Mouse (Mus musculus): ENCODE results near the gene C5ar1.
"Not testable (repeated sequence)": the region's sequence is repeated elsewhere in the genome, so short reads cannot be mapped to it uniquely, and the experiment has no call there.

C5ar1 gene

DNA sequence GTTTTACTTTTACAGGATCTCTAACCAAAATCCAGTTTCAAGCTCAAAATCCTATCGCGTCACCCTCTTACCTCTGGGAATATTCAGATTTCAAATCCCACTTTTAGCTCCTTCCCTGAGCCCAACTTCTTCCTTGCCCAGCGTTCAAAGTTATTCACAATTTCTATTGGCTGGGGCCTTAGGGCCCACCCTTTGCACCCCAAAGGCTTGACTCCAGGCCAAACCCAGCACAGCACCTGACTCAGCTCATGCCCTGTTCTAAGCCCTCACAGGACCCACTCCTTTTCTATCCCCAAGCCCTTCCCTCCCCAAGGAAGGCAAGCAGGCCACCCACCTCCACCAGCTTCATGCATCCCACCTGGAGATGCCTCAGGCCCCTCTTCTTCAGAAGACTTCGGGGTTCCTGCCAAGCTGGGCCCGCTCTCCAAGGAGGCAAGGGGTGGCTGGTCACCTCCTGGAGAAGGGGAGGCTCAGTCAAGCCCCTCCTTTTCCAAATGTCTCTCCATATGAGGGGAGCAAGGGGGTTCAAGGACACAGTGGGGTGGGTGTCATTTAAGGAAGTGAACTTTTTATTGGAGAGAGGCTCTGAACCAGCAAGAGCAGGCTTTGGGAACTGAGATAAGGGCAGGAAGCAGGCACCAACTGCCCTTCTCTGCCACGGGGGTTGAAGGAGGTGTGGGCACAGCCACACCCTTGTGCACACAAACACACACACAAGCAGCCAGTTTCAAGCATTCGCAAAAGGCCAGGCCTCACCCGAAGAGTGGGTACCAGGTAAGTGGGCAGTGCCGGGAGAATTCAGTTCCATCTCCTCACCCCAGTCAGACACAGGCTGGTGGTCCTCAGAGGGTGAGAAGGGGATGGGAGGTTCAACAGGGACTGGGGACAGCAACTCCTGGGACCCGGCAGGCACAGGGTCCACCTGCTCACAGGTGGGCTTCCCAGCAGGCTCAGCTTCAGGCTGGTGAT lies 15.9 kb upstream of the C5ar1 start:
- no peak for DNase-seq (ENCODE audit: extremely low read depth, insufficient read length, low spot score)

DNA sequence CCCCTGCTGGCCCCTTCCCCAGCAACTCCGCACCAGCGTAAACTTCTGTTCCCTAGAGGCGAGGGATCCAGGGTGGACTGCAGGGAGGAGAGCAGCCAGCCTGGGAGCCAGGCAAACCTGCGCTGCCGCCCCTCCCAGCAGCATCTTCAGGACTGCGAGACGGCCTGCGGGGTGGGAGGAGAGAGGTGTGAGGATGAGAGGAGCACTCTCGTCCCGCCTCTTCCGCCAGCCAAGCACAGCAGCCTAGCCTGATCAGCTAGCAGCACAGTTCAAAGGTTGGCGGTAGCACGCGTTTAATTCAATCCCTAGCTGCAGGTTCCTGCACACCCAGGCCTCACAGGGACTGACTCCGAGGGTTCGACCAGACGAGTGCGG lies 14.4 kb upstream of the C5ar1 start:
- DNase-seq (ENCODE audit: extremely low read depth, insufficient read length, low spot score): no peak

DNA sequence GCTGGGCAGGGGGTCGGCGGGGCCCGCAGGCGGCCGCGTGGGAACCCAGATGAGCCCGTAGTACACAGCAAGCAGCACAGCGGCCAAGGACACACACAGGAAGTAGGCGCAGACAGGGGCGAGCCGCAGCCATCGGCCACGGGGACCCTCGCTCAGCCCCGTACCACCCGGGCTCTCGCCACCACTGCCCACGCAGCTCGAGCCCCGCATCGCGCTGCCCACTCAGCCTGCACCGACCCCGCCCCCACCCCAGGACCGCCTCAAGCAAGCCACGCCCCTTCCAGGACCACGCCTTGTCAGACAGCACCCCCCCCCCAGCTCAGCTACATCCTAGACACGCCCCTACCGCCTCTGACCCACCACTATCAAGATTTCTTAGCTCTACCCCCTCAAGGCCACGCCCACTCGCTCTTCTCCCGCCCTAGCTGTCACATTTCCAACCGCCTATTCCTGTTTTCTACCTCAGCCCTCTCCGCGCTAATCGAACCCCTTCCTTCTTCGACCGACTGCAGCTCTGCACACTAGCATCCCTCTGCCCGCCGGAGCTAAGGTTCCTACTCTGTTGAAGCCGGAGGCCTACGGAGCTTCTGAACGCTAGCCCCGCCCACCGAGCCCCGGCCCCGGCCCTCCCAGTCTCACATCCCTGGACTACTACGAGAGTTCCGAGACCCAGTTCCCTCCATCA lies 13.9 kb upstream of the C5ar1 start, which contains the start of gene Inafm1:
Gene Inafm1 (minus strand): TSS at position 537 of the 685 bp plus-strand sequence.
- peak; percentile 88 for DNase-seq (ENCODE audit: extremely low read depth, insufficient read length, low spot score)

DNA sequence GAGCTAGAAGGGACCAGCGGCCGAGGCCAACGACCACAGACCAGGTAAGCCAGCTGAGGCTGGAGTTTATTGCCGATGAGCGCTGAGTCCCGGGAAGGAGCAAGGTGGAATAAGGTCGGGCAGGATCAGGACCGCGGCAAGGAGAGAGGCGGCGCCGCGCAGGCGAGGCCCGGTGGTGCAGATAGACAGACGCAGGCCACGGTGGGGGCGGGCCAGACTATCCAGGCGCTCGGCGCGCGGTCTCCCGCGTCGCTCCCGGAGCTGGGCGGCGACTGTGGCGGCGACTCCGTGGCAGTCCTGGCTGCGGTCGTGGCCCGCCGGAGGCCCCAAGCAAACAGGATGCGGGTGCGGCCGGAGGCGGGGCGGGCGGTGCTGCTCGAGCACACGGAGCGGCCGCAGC lies 13.3 kb upstream of the C5ar1 start:
- DNase-seq (ENCODE audit: extremely low read depth, insufficient read length, low spot score): no peak

DNA sequence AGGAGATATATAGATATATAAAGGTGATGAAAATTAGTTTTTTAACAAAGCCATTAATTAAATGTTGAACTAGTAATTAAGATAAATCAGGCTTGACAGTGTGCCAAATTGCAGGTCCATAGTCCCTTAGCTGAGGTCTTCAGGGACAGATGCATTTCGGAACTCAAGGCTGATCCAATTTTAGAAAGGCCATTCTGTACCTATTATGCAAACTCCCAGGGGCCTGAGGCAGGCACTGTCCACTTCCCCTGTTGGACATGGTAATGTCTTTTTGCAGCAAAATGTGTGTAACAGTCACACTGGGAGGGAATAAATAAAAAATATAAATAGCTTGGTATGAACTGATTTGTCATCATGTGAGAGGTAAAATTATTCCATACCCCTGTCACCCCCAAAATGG lies 11.8 kb upstream of the C5ar1 start:
- no peak for DNase-seq (ENCODE audit: extremely low read depth, insufficient read length, low spot score)

DNA sequence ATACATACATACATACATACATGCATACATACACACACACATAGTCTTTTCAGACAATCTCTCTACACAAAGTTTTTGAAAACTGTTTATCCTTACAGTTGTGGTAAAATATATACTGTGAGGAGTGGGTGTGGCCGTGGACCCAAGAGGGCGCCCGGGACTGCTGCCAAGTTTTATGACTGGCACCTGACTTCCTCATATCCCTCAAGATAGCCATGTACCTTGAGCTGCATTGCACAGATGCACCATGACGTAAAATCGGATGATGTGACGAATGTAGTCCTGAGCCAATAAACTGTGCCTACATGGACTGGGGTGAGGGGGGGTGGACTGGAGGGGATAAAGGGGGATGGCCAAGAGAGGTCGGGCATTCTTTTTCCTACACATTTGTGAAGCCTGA lies 7.3 kb upstream of the C5ar1 start:
- DNase-seq (ENCODE audit: extremely low read depth, insufficient read length, low spot score): not testable (repeated sequence)

DNA sequence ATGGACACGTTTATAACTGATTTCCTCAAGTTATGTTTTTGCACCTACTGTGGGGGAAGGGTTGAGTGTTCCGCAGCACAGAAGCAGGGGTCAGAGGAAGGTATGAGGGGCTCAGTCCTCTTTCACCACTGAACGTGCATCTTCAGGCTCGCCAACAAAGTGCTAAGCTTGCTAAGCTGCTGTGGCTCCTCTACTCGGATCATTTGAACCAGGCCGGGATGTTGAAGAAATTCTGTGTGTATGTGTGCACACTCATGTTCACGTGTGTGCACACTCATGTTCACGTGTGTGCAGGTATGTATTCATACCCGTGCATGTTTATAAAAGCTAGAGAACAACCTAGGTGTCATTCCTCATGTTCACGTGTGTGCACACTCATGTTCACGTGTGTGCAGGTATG lies 6.5 kb upstream of the C5ar1 start:
- DNase-seq (ENCODE audit: extremely low read depth, insufficient read length, low spot score): no peak

DNA sequence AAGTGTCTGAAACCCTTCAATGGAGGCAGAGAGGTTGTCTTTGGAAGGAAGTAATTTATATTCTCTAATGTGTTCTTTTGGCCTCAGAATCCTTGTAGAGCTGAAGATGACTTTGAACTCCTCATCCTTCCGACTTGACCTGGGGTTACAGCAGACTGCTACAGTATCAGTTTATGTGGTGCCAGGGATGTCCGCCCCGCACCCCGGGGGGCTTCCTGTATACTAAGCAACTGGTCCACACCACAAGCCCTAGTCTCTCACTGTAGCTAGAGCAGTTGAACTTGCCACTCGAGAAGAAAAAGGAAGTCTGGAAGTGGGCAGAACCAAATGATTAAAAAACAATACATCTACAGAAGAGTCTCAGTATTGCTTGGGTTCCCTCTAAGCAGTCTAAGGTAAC lies 4.5 kb upstream of the C5ar1 start:
- DNase-seq (ENCODE audit: extremely low read depth, insufficient read length, low spot score): no peak

DNA sequence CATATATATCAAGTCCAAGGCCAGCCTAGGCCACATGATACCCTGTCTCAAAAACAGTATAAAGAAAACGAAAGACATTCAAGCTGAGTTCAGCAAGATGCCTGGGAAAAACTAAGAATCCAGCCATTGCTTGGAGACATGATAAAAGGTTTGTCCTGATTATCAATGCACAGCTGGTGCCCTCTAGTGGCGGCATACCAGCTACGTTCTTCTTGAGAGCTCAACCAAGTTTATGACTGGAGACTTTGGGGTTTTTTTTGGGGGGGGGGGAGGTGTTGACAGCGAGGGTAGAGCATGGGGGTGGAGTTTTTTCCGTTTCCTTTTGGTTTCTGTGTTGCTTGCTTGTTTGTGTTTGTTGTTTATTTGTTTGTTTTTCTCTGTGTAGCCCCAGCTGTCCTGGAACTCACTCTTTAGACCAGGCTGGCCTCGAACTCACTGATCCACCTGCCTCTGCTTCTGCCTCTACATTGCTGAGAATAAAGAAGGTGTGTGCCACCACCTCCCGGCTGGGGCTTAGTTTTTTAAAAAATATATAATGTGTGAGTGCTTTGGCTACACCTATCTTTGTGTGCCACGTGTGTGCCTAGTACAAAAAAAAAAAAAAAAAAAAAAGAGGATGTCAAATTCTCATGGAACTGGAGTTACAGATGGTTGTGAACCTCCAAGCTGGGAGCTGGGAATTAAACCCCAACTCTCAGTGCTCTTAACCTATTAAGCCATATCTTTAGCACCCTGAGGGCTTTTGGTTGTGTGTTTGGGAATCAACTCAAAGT lies 3.9 kb upstream of the C5ar1 start:
- DNase-seq (ENCODE audit: extremely low read depth, insufficient read length, low spot score): no peak

DNA sequence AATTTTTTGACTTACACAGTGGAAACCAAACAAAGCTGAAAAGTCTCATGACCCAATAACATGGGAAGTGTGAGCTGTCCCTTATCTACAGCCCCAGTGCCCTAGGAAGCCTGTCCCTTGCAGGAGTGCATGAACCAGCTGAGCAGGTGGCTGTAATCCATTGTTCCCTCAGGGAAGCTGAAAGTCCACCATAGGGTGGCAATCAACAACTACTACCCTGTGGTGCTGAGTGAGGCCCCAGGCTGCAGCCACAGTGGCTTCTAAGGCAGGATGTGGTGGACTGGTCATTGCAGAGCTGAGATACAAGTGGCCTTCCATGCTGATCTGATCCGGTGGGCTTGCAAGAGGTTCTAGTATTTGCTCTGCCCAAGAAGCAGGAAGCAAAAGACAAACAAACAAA lies 1.8 kb upstream of the C5ar1 start:
- no peak for DNase-seq (ENCODE audit: extremely low read depth, insufficient read length, low spot score)

DNA sequence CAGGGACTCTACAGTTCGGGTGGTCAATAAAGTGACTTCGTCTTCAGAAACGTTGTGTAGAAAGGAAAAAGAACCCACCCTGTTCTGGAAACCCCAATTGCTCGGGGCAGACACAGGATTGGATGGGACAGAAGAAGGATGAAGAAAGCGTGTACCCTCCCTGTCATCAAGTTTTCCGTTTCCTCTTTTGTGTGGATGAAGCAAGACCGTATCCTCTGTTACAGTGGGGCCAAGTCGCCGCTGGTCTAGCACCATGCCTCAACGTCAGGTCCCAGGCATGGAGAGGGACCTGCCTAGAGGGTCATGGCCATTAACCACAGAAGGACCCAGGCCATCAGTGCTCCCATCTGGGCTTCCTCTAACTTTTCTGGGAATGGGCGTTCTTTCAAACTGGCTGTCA lies 1.5 kb downstream of the C5ar1 start:
- no peak for DNase-seq (ENCODE audit: extremely low read depth, insufficient read length, low spot score)

DNA sequence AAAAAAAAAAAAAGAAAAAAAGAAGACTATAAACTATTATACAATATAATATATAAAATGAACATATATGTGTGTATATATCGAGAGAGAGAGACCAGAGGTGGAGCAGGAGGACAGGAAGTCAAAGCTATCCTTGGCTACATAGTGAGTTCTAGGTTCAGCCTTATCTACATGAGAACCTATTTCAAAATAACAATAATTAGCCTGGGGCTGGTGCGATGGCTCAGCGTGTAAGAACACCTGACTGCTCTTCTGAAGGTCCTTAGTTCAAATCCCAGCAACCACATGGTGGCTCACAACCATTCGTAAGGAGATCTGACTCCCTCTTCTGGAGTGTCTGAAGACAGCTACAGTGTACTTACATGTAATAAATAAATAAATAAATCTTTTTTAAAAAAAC lies 3.4 kb downstream of the C5ar1 start:
- not testable (repeated sequence) for DNase-seq (ENCODE audit: extremely low read depth, insufficient read length, low spot score)

DNA sequence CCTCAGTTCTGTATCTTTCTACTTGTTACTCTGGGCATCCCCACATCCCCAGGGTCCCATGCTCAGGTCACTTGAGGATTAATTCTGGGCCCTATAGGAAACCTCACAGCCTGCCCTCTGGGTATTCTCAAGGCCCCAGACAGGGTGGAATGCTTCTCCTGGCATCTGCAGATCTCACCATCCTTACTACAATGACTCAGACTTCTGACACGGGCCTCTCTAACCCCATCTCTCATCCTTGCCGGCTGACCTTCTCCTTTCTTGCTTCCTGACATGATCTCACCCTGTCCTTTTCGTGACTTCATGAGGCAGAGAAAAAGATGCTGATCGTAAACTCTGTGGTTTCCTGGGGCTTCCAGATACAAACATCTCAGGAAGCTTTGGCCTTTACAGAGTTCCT lies 5.1 kb downstream of the C5ar1 start:
- DNase-seq (ENCODE audit: extremely low read depth, insufficient read length, low spot score): peak; percentile 31

DNA sequence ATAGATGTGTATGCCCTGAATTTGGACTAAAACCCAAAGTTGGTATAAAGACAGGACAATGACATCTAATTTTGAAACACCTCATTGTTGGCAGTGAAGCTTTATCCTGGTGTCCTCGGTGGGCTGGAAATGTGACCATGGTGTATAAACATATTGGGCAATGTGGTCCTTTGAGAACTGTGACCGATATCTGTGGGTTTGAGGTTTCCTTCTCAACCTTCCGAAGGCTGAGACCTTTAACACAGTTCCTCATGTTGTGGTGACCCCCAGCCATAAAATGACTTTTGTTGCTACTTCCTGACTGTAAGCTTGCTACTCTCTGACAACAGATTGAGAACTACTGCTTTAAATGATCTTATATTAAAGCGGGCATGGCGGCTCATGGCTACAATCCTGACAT lies 8.7 kb downstream of the C5ar1 start:
- DNase-seq (ENCODE audit: extremely low read depth, insufficient read length, low spot score): no peak

DNA sequence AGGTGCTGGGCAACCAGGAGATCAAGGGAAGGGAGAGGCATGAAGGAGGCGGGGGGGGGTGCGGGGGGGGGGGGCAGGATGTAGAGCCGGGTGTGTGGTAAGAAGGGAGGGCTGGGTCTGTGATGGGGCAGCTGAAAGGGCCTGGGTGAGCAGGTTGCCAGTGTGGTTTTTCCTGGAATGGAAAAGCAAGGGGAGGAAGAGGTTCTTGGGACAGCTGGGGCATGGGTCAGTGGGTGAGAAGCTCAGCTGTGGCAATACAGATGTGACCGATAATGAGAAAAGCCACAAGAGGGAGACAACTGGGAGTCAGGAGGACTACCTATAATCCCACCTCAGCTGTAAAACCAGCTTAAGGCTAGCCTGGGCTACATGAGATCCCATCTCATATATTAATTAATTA lies 13.4 kb downstream of the C5ar1 start:
- no peak for DNase-seq (ENCODE audit: extremely low read depth, insufficient read length, low spot score)

DNA sequence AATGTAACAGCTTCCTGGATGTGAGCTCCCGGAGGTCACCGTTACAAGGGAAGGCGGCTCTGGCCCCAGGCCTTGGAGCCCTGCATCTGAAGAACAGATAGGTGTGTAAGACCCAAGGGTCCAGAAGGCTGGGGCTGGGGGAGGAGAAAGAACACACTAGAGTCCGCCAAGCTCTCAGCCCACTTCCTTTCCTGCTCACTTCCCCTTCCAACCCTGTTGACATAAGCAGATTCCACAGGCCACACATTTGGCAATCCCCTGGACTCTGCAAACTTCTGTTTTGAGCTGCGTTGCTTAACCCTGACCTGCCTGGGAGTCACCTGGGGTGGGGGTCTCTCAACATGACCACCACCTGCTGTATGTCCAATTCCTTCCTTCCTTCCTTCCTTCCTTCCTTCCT lies 15.3 kb downstream of the C5ar1 start, which contains the start of gene C5ar2:
Gene C5ar2 (minus strand): TSS at position 88 of the 400 bp plus-strand sequence.
- DNase-seq (ENCODE audit: extremely low read depth, insufficient read length, low spot score): no peak

DNA sequence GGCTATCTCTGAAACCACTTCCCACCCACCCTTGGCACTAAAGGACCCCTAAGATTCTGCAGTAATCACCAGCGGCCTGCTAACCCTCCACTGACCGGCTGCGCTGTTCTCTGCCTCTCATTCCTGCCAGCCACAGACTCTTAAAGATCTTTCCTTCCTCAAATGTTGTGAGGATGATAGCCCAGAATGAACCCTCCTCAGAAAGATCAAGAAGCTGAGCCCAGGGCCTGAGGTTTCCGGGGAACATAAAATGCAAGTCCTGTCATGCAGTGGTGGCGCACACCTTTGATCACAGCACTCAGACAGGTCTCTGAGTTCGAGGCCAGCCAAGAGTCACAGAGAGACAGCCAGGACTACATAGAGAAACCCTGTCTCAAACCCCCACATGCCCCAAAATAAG lies 17.1 kb downstream of the C5ar1 start:
- DNase-seq (ENCODE audit: extremely low read depth, insufficient read length, low spot score): no peak

DNA sequence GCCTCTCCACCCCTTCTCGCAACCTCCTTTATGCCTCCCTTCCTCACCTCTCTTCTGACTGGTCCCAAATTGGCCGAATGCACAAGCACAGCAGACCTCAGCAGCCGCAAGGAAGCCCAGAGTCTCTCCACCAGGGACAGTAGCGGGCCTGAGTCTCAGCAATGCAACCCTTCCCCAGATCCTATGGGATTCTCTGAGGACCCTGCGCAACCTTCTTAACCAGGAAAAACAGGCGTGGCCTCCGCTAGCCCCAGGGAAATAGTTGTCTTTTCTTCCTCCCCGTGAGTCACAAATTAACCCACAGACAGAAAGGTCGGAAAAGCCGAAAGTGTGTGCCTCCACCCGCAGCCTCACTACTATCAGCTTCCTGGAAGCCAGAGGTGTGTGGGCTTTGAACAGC lies 17.6 kb downstream of the C5ar1 start:
- DNase-seq (ENCODE audit: extremely low read depth, insufficient read length, low spot score): peak; percentile 39

DNA sequence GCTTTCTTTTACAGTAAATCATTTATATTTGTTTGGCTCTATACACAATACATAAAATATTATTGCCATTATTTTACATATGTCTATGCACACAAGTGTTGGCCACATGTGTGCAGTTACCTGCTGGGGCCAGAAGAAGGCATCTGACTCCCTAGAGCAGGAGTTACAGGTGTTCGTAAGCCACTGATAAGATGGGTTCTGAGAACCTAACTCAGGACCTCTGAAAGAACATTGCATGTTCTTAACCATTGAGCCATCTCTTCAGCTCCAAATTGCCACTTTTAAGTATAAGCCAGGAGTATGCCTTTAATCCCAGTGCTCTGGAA lies 18.4 kb downstream of the C5ar1 start:
- DNase-seq (ENCODE audit: extremely low read depth, insufficient read length, low spot score): no peak

DNA sequence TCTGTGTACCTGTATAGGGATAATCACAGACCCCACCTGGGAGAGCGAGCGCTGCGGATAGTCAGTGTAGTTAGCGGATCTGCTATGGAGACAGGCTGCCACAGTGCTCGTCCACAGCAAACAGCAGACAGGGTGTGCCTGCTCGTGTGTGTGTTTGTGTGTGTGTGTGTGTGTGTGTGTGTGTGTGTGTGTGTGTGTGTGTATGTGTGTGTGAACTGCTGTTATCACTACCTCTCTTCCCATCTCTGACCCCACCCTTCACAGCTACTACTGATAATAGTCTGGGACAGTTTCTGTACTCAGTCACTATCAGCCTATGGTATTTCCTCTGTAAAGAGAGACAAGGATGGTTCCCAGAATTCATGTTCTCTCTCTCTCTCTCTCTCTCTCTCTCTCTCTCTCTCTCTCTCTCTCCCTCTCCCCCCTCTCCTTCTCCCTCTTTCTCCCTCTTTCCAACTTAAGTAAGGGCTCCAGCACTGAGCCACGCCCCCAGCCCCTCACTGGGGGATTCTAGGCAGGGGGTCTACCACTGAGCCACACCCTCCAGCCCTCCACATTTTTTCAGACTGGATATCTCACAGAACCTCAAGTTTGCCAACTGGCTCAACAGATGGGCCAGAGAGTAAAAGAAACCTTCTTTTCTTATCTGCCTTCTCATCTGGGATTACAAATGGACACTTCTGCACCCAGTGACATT lies 18.9 kb downstream of the C5ar1 start:
- DNase-seq (ENCODE audit: extremely low read depth, insufficient read length, low spot score): no peak

DNA sequence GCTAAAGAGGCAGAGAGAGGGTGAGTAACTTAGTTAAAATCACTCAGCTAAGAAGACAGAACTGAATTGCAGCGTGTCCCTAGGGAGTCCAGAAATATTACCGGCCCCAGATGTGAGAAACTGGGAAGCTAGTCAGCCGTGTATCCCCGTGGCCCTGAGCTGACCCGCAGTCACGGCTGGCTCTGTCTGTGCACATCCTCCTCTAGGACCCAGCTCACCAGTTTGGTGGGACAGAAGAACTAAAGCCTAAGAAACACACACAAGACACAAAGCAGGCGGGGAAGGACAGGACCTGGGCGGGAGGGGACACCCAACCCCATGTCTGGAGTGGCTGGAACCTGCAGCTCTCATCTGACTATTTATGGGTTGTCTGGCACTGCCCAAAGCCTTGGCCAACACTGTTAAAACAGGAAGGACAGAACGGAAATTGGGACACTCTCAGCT lies 19.8 kb downstream of the C5ar1 start:
- DNase-seq (ENCODE audit: extremely low read depth, insufficient read length, low spot score): peak; percentile 48

Data from 3134 (cell line).